Mouse (Mus musculus): Measurements from ENCODE around the gene Ap2b1. TPM values are rescaled to one million over a fixed set of nuclear protein-coding genes. Genes with fewer than 3 reads are reported as not detected.
A peak's percentile ranks its signal among the peaks of the same experiment; 100 is the strongest.

Gene Ap2b1
- total and polyA plus RNA-seq, 3 experiments: 16.3 to 43.6 (median 42.2) TPM

DNA sequence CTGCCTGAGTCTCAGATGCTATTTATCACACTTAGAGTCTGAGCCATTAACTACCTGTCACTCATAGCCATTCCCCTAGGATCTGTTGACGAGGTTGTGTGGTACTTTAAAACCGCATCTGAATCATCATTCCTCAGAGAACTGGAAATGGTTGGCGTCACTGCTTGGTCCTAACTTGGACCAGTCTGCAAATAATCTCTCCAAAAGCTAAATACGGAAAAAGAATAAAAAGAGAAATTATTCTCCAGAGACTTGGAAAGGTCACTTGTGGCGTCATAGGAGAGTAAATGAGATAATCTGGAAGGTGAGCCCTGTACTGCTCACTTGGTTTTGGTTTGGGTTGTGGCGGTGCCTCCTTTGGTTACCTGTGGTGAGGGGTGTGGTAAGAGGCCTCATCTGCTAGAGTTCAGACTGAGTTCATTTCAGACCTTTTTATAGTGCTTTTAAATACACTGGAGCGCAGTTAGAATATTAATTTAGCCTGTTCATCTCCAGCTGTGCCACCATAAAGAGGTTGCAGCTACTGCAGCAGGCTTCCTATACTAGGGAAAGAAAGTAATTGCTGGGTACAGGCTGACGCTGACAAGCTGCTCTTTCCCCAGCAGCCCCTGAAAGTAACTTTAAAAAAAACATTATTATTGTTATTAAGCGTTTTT, 84.2 kb downstream of the Ap2b1 start:
- H3K27me3 ChIP-seq (ENCODE audit: control insufficient read depth, insufficient read depth, low read length): no peaks in the 10 kb centered on the region
- no peak overlapping the region for H3K9ac ChIP-seq (ENCODE audit: low read depth, low read length)
- WGBS: 85% methylated on average over 9 of the region's 9 CpGs
- DNase-seq: no peak
- no peak overlapping the region for H3K4me3 ChIP-seq
- no peak overlapping the region for H3K27ac ChIP-seq
- peaks cover 2% of the 10 kb centered on the region; the same call in 1 of the 2 replicates for H3K4me1 ChIP-seq (ENCODE audit: control insufficient read depth, insufficient read depth, low read length)
- intact Hi-C loops (cut with DNase I): no loop called here
- no peaks in the 10 kb centered on the region; the same call in 1 of the 2 replicates for H3K36me3 ChIP-seq (ENCODE audit: control insufficient read depth, insufficient read depth, low read length)
- H3K79me2 ChIP-seq (replicated peaks; ENCODE audit: control insufficient read depth, insufficient read depth, low read length): no peaks in the 10 kb centered on the region
- no peak for TF ChIP-seq EP300 (IDR thresholded peaks at IDR 0.05; ENCODE audit: insufficient read depth, low read depth, low read length)
- no peak for TF ChIP-seq CTCF (IDR thresholded peaks at IDR 0.05)
- no peak for TF ChIP-seq POLR2A (IDR thresholded peaks at IDR 0.05; ENCODE audit: insufficient read depth, low read depth, low read length)

DNA sequence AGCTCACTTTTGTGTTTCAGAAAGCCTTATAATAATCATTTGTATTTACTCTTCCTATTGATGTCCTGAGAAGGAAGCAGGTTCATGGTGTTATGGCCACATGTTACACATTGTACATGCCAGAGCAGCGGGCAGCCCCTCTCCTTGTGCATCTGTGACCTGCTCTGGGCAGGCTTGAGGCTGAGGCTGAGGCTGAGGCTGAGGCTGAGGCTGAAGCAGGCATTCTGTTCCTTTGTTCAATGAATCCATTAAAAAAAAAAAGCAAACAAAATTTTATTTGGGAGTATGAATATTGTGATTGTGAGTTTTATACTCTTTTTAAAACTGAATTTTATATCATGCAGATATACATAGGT, 84.7 kb downstream of the Ap2b1 start:
- intact Hi-C loops (cut with DNase I): no loop called here
- H3K9ac ChIP-seq (ENCODE audit: low read depth, low read length): no peak overlapping the region
- peaks cover 2% of the 10 kb centered on the region; the same call in 1 of the 2 replicates for H3K4me1 ChIP-seq (ENCODE audit: control insufficient read depth, insufficient read depth, low read length)
- TF ChIP-seq EP300 (IDR thresholded peaks at IDR 0.05; ENCODE audit: insufficient read depth, low read depth, low read length): no peak
- no peak for DNase-seq
- no peaks in the 10 kb centered on the region; the same call in 1 of the 2 replicates for H3K36me3 ChIP-seq (ENCODE audit: control insufficient read depth, insufficient read depth, low read length)
- no peaks in the 10 kb centered on the region for H3K79me2 ChIP-seq (replicated peaks; ENCODE audit: control insufficient read depth, insufficient read depth, low read length)
- H3K4me3 ChIP-seq: no peak overlapping the region
- 92% methylated on average over 1 of the region's 1 CpGs for WGBS
- no peak overlapping the region for H3K27ac ChIP-seq
- no peaks in the 10 kb centered on the region for H3K27me3 ChIP-seq (ENCODE audit: control insufficient read depth, insufficient read depth, low read length)

DNA sequence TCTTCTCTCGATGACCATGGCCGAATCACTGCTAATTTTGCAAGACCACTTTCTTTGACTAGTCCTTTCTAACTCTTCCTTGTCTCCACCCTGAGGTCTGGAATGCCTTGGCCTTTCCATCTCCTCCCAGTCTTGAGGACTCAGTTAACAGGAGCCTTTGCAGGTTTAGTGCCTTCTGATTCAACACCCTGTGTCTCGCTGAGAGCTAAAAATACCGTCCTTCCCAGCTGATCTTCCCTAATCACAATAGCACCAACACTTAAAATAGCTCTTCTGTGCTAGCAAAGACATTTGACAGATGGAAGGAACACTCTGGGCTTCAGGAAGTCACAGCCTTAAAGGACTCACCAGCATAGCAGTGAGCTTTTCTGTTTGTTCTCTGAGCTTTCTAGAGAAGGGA, 94.2 kb downstream of the Ap2b1 start:
- Histone ChIP-seq H3K79me2 (replicated peaks; ENCODE audit: control insufficient read depth, insufficient read depth, low read length) (0 out of 2 replicates have a peak, but pooled peaks cover 1% of the 10 kb centered on the region), H3K27me3 (ENCODE audit: control insufficient read depth, insufficient read depth, low read length) (no peaks in the 10 kb centered on the region), H3K9ac (ENCODE audit: low read depth, low read length) (peak overlapping the region; percentile 50; the same call in 1 of the 2 replicates), H3K36me3 (ENCODE audit: control insufficient read depth, insufficient read depth, low read length) (peaks cover 9% of the 10 kb centered on the region), H3K27ac (peak overlapping the region; percentile 89), H3K4me1 (ENCODE audit: control insufficient read depth, insufficient read depth, low read length) (peaks cover 4% of the 10 kb centered on the region), H3K4me3 (no peak overlapping the region)
- intact Hi-C loops (cut with DNase I): no loop called here
- 34% methylated on average over 4 of the region's 4 CpGs for WGBS
- TF ChIP-seq EP300 (IDR thresholded peaks at IDR 0.05; ENCODE audit: insufficient read depth, low read depth, low read length) (0 out of 2 replicates have a peak, but pooled peaks have one; percentile 9), CTCF (IDR thresholded peaks at IDR 0.05) (no peak), POLR2A (IDR thresholded peaks at IDR 0.05; ENCODE audit: insufficient read depth, low read depth, low read length) (peak; percentile 84)
- peak; percentile 30 to 38 for DNase-seq

DNA sequence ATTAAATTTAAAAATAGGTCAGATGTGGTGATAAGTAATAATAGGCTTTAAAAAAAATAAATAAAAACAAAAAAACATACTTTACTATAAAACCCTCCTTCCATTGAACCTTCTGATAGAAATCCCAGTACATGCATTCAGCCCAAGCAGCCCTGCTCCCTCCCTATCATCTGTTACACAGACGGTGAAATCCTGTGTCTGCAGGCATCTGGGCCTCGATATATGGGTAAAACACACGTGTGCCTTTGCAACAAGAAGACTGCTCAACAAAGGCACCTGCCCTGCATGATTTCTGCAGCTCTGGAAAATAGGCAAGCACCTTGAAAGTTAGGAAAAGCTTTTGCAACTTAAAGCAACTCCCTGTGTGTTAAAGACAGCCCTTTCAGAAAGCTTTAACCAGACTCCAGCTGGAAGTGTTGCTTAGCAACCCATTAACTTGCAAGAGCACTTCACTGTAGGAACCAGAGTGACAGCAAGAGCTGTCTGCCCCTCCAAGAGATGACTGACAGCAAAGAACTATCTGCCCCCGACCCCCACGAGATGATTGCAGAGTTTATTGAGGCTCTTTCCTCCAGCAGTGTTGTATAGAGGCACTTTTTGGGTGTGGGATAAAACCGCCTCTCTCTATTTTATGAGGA, 96.1 kb downstream of the Ap2b1 start:
- 0 out of 2 replicates have a peak, but pooled peaks cover 1% of the 10 kb centered on the region for H3K79me2 ChIP-seq (replicated peaks; ENCODE audit: control insufficient read depth, insufficient read depth, low read length)
- 52% methylated on average over 6 of the region's 6 CpGs for WGBS
- intact Hi-C loops (cut with DNase I): no loop called here
- H3K27me3 ChIP-seq (ENCODE audit: control insufficient read depth, insufficient read depth, low read length): no peaks in the 10 kb centered on the region
- H3K27ac ChIP-seq: no peak overlapping the region
- peaks cover 4% of the 10 kb centered on the region for H3K4me1 ChIP-seq (ENCODE audit: control insufficient read depth, insufficient read depth, low read length)
- peaks cover 9% of the 10 kb centered on the region for H3K36me3 ChIP-seq (ENCODE audit: control insufficient read depth, insufficient read depth, low read length)
- DNase-seq: no peak
- no peak overlapping the region for H3K9ac ChIP-seq (ENCODE audit: low read depth, low read length)
- no peak for TF ChIP-seq POLR2A (IDR thresholded peaks at IDR 0.05; ENCODE audit: insufficient read depth, low read depth, low read length)
- TF ChIP-seq CTCF (IDR thresholded peaks at IDR 0.05): no peak
- no peak for TF ChIP-seq EP300 (IDR thresholded peaks at IDR 0.05; ENCODE audit: insufficient read depth, low read depth, low read length)
- no peak overlapping the region for H3K4me3 ChIP-seq

DNA sequence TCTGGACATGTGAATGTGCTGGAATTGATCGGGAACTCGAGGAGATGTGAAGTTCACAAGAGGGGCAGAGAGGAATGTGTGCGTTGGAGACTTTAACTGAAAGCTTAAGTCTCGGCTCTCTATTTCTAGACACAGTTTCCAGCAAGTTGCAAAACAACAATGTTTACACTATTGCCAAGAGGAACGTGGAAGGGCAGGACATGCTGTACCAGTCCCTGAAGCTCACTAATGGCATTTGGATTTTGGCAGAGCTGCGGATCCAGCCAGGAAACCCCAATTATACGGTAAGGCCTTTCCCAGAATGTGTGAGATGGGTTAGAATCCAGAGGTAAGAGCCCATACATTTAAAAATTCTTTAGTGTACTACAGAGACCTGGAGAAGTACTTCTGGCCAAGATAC, 98.8 kb downstream of the Ap2b1 start:
- Histone ChIP-seq H3K79me2 (replicated peaks; ENCODE audit: control insufficient read depth, insufficient read depth, low read length) (no peaks in the 10 kb centered on the region), H3K27me3 (ENCODE audit: control insufficient read depth, insufficient read depth, low read length) (no peaks in the 10 kb centered on the region), H3K27ac (peak overlapping the region; percentile 47), H3K9ac (ENCODE audit: low read depth, low read length) (no peak overlapping the region), H3K36me3 (ENCODE audit: control insufficient read depth, insufficient read depth, low read length) (peaks cover 6% of the 10 kb centered on the region), H3K4me1 (ENCODE audit: control insufficient read depth, insufficient read depth, low read length) (peaks cover 4% of the 10 kb centered on the region), H3K4me3 (no peak overlapping the region)
- intact Hi-C loops (cut with DNase I): no loop called here
- DNase-seq: peak in 1 of 2 experiments; percentile 46
- TF ChIP-seq CTCF (IDR thresholded peaks at IDR 0.05) (no peak), EP300 (IDR thresholded peaks at IDR 0.05; ENCODE audit: insufficient read depth, low read depth, low read length) (0 out of 2 replicates have a peak, but pooled peaks have one; percentile 48), POLR2A (IDR thresholded peaks at IDR 0.05; ENCODE audit: insufficient read depth, low read depth, low read length) (no peak)
- 67% methylated on average over 7 of the region's 7 CpGs for WGBS

DNA sequence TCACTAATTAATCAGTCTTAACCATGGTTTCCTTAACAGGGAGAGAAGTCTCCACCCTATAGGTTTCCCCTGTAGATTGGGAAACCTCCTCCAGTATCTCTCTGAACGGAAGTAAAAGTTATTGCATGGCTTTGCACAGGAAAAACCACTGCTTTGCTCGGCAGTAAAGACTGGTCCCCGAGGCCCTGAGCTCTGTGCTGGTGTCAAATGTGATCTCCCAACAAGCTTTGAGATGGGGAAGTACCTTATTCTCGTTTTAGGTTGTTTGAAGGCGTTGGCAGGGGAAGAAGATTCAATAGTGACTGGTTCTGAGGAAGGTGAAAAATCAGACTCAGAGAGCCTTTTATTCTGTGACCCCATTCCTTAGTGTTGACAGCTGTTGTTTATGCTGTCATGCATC, 99.9 kb downstream of the Ap2b1 start:
- Histone ChIP-seq H3K4me1 (ENCODE audit: control insufficient read depth, insufficient read depth, low read length) (peaks cover 4% of the 10 kb centered on the region), H3K9ac (ENCODE audit: low read depth, low read length) (no peak overlapping the region), H3K36me3 (ENCODE audit: control insufficient read depth, insufficient read depth, low read length) (peaks cover 6% of the 10 kb centered on the region), H3K27ac (no peak overlapping the region), H3K79me2 (replicated peaks; ENCODE audit: control insufficient read depth, insufficient read depth, low read length) (no peaks in the 10 kb centered on the region), H3K27me3 (ENCODE audit: control insufficient read depth, insufficient read depth, low read length) (no peaks in the 10 kb centered on the region), H3K4me3 (no peak overlapping the region)
- DNase-seq: no peak
- 70% methylated on average over 5 of the region's 5 CpGs for WGBS
- TF ChIP-seq CTCF (IDR thresholded peaks at IDR 0.05) (no peak), EP300 (IDR thresholded peaks at IDR 0.05; ENCODE audit: insufficient read depth, low read depth, low read length) (no peak), POLR2A (IDR thresholded peaks at IDR 0.05; ENCODE audit: insufficient read depth, low read depth, low read length) (no peak)
- intact Hi-C loops (cut with DNase I): no loop called here

All from heart, adult 2 months (tissue).